Mouse (Mus musculus) lung, postnatal 0 days (tissue): ENCODE measurements around the gene Dpep3.

ENCODE experiments used
- CTCF ChIP-seq: IDR thresholded peaks from 2 replicates; pipeline ENCODE4 v1.5.1; 2016; ENCODE audit warnings: antibody characterized with exemption, mild to moderate bottlenecking
- EP300 ChIP-seq: IDR thresholded peaks from 2 replicates; pipeline ENCODE4 v1.6.1; 2016; ENCODE audit warnings: antibody characterized with exemption, mild to moderate bottlenecking, control low read depth

GRCm38 (mm10) chr8:106017130-106017529 is 37.9 kb upstream of the Dpep3 start:
- TF ChIP-seq CTCF (no peak), EP300 (no peak)
